Mouse (Mus musculus): ENCODE results near the gene Krt90. TPM values are rescaled to one million over a fixed set of nuclear protein-coding genes. Genes with fewer than 3 reads are reported as not detected.

The Krt90 gene
- polyA plus RNA-seq (2015; fragmentation: Nextera tagmentation; extraction: Ambion mirVana): not detected in 2 replicates

- ATAC-seq (ENCODE audit: insufficient read depth): no peak
- H3K9ac ChIP-seq: no peak within 1 kb of the TSS
- H3K27ac ChIP-seq (replicated peaks): no peak within 1 kb of the TSS
- H3K4me1 ChIP-seq (replicated peaks): no peaks in the 10 kb centered on the region
- H3K27me3 ChIP-seq: no peaks in the 10 kb centered on the region
- no peaks in the 10 kb centered on the region for H3K36me3 ChIP-seq (replicated peaks)
- 43% methylated on average over 5 of the region's 5 CpGs for WGBS (ENCODE audit: insufficient replicate concordance)
- H3K4me2 ChIP-seq: no peak within 1 kb of the TSS
- no peaks in the 10 kb centered on the region for H3K9me3 ChIP-seq (replicated peaks)
- H3K4me3 ChIP-seq (replicated peaks): no peak within 1 kb of the TSS
These were observed at the start of gene Krt90 for GRCm38 (mm10) chr15:101562850-101563249. Gene Krt90, minus strand, starts transcription at chr15:101562950.

GRCm38 (mm10) chr15:101599123-101599522 is 36.4 kb upstream of the Krt90 start:
- H3K9ac ChIP-seq: no peak overlapping the region
- WGBS (ENCODE audit: insufficient replicate concordance): 40% methylated on average over 6 of the region's 6 CpGs
- no peaks in the 10 kb centered on the region for H3K36me3 ChIP-seq (replicated peaks)
- H3K4me1 ChIP-seq (replicated peaks): no peaks in the 10 kb centered on the region
- no peak overlapping the region for H3K4me2 ChIP-seq
- no peak for ATAC-seq (ENCODE audit: insufficient read depth)
- no peaks in the 10 kb centered on the region for H3K9me3 ChIP-seq (replicated peaks)
- no peak overlapping the region for H3K27ac ChIP-seq (replicated peaks)
- H3K27me3 ChIP-seq: no peaks in the 10 kb centered on the region
- H3K4me3 ChIP-seq (replicated peaks): no peak overlapping the region

- Histone ChIP-seq H3K4me1 (replicated peaks) (no peaks in the 10 kb centered on the region), H3K27me3 (no peaks in the 10 kb centered on the region), H3K9ac (no peak overlapping the region), H3K27ac (replicated peaks) (no peak overlapping the region), H3K9me3 (replicated peaks) (no peaks in the 10 kb centered on the region), H3K4me2 (no peak overlapping the region), H3K36me3 (replicated peaks) (no peaks in the 10 kb centered on the region), H3K4me3 (replicated peaks) (no peak overlapping the region)
- ATAC-seq (ENCODE audit: insufficient read depth): no peak
- 58% methylated on average over 10 of the region's 10 CpGs for WGBS (ENCODE audit: insufficient replicate concordance)
These were observed 25.5 kb upstream of the Krt90 start for GRCm38 (mm10) chr15:101588216-101588615.

- Histone ChIP-seq H3K9me3 (replicated peaks) (no peaks in the 10 kb centered on the region), H3K4me2 (no peak overlapping the region), H3K4me3 (replicated peaks) (no peak overlapping the region), H3K36me3 (replicated peaks) (no peaks in the 10 kb centered on the region), H3K27ac (replicated peaks) (no peak overlapping the region), H3K4me1 (replicated peaks) (no peaks in the 10 kb centered on the region), H3K9ac (no peak overlapping the region), H3K27me3 (no peaks in the 10 kb centered on the region)
- 10% methylated on average over 2 of the region's 2 CpGs for WGBS (ENCODE audit: insufficient replicate concordance)
- ATAC-seq (ENCODE audit: insufficient read depth): no peak
These were observed 21.7 kb upstream of the Krt90 start for GRCm38 (mm10) chr15:101584456-101584855.

- Histone ChIP-seq H3K27me3 (no peaks in the 10 kb centered on the region), H3K4me3 (replicated peaks) (no peak overlapping the region), H3K9ac (no peak overlapping the region), H3K27ac (replicated peaks) (no peak overlapping the region), H3K4me1 (replicated peaks) (no peaks in the 10 kb centered on the region), H3K36me3 (replicated peaks) (no peaks in the 10 kb centered on the region), H3K9me3 (replicated peaks) (no peaks in the 10 kb centered on the region), H3K4me2 (no peak overlapping the region)
- WGBS (ENCODE audit: insufficient replicate concordance): 52% methylated on average over 8 of the region's 8 CpGs
- no peak for ATAC-seq (ENCODE audit: insufficient read depth)
These were observed 20.6 kb upstream of the Krt90 start for GRCm38 (mm10) chr15:101583211-101583965.

GRCm38 (mm10) chr15:101581701-101582100 is 19.0 kb upstream of the Krt90 start:
- H3K4me2 ChIP-seq: no peak overlapping the region
- WGBS (ENCODE audit: insufficient replicate concordance): 46% methylated on average over 3 of the region's 3 CpGs

GRCm38 (mm10) chr15:101575506-101575905 is 12.8 kb upstream of the Krt90 start:
- Histone ChIP-seq H3K27ac (replicated peaks) (no peak overlapping the region), H3K9ac (no peak overlapping the region), H3K9me3 (replicated peaks) (no peaks in the 10 kb centered on the region), H3K27me3 (no peaks in the 10 kb centered on the region; the same call in 1 of the 2 replicates), H3K36me3 (replicated peaks) (no peaks in the 10 kb centered on the region), H3K4me1 (replicated peaks) (no peaks in the 10 kb centered on the region), H3K4me3 (replicated peaks) (no peak overlapping the region), H3K4me2 (no peak overlapping the region)
- WGBS (ENCODE audit: insufficient replicate concordance): 54% methylated on average over 5 of the region's 5 CpGs
- ATAC-seq (ENCODE audit: insufficient read depth): no peak

More at GRCm38 (mm10) chr15:101581701-101582100, 19.0 kb upstream of the Krt90 start:
- Histone ChIP-seq H3K27me3 (no peaks in the 10 kb centered on the region), H3K27ac (replicated peaks) (no peak overlapping the region), H3K9ac (no peak overlapping the region), H3K4me1 (replicated peaks) (no peaks in the 10 kb centered on the region), H3K36me3 (replicated peaks) (no peaks in the 10 kb centered on the region), H3K9me3 (replicated peaks) (no peaks in the 10 kb centered on the region), H3K4me3 (replicated peaks) (no peak overlapping the region)
- ATAC-seq (ENCODE audit: insufficient read depth): no peak

- Histone ChIP-seq H3K9ac (no peak within 1 kb of the TSS), H3K27me3 (no peaks in the 10 kb centered on the region; the same call in 1 of the 2 replicates), H3K4me3 (replicated peaks) (no peak within 1 kb of the TSS), H3K4me1 (replicated peaks) (no peaks in the 10 kb centered on the region), H3K4me2 (no peak within 1 kb of the TSS), H3K9me3 (replicated peaks) (no peaks in the 10 kb centered on the region), H3K36me3 (replicated peaks) (no peaks in the 10 kb centered on the region), H3K27ac (replicated peaks) (no peak within 1 kb of the TSS)
- WGBS (ENCODE audit: insufficient replicate concordance): 48% methylated on average over 15 of the region's 15 CpGs
- ATAC-seq (ENCODE audit: insufficient read depth): no peak
These were observed 11.1 kb upstream of the Krt90 start, which contains the start of gene Krt75 for GRCm38 (mm10) chr15:101573796-101574345. Gene Krt75, minus strand, starts transcription at chr15:101573904.

- no peak overlapping the region for H3K4me2 ChIP-seq
- H3K27me3 ChIP-seq: no peaks in the 10 kb centered on the region
- H3K27ac ChIP-seq (replicated peaks): no peak overlapping the region
- H3K4me1 ChIP-seq (replicated peaks): no peaks in the 10 kb centered on the region
- H3K9ac ChIP-seq: no peak overlapping the region
- H3K36me3 ChIP-seq (replicated peaks): no peaks in the 10 kb centered on the region
- no peaks in the 10 kb centered on the region for H3K9me3 ChIP-seq (replicated peaks)
- H3K4me3 ChIP-seq (replicated peaks): no peak overlapping the region
- WGBS (ENCODE audit: insufficient replicate concordance): 28% methylated on average over 7 of the region's 7 CpGs
- ATAC-seq (ENCODE audit: insufficient read depth): no peak
These were observed 5.0 kb upstream of the Krt90 start for GRCm38 (mm10) chr15:101567780-101568179.

GRCm38 (mm10) chr15:101558034-101558646 is 4.6 kb downstream of the Krt90 start:
- no peaks in the 10 kb centered on the region for H3K36me3 ChIP-seq (replicated peaks)
- no peak overlapping the region for H3K27ac ChIP-seq (replicated peaks)
- H3K4me3 ChIP-seq (replicated peaks): no peak overlapping the region
- H3K9ac ChIP-seq: no peak overlapping the region
- no peaks in the 10 kb centered on the region for H3K4me1 ChIP-seq (replicated peaks)
- peaks cover 3% of the 10 kb centered on the region; the same call in 1 of the 2 replicates for H3K27me3 ChIP-seq
- H3K9me3 ChIP-seq (replicated peaks): no peaks in the 10 kb centered on the region
- no peak overlapping the region for H3K4me2 ChIP-seq
- WGBS (ENCODE audit: insufficient replicate concordance): 9% methylated on average over 7 of the region's 7 CpGs
- no peak for ATAC-seq (ENCODE audit: insufficient read depth)

- WGBS (ENCODE audit: insufficient replicate concordance): 3% methylated on average over 10 of the region's 11 CpGs
- peaks cover 8% of the 10 kb centered on the region for H3K27me3 ChIP-seq
- H3K4me2 ChIP-seq: no peak overlapping the region
- no peaks in the 10 kb centered on the region for H3K36me3 ChIP-seq (replicated peaks)
- no peaks in the 10 kb centered on the region for H3K9me3 ChIP-seq (replicated peaks)
- no peaks in the 10 kb centered on the region for H3K4me1 ChIP-seq (replicated peaks)
- no peak overlapping the region for H3K4me3 ChIP-seq (replicated peaks)
- H3K27ac ChIP-seq (replicated peaks): no peak overlapping the region
- ATAC-seq (ENCODE audit: insufficient read depth): no peak
- no peak overlapping the region for H3K9ac ChIP-seq
These were observed 9.6 kb downstream of the Krt90 start for GRCm38 (mm10) chr15:101553169-101553568.
